Mouse (Mus musculus) testis, adult 2 months (tissue): ENCODE results near the gene Fgfr4. TPM values are rescaled to one million over a fixed set of nuclear protein-coding genes. Genes with fewer than 3 reads are reported as not detected.

ENCODE experiments used
- H3K27ac ChIP-seq: fragments of 200-500 bp; 2 replicates; pipeline ENCODE4 v1.5.1; 2012; ENCODE audit warnings: low read depth, low read length; ENCODE audit not compliant: control insufficient read depth, insufficient read depth
- H3K27me3 ChIP-seq: fragments of 200-500 bp; 2 replicates; pipeline ENCODE4 v1.6.1; 2012; ENCODE audit warnings: mild to moderate bottlenecking, low read length, moderate library complexity; ENCODE audit not compliant: control insufficient read depth, insufficient read depth
- H3K36me3 ChIP-seq: fragments of 200-500 bp; 2 replicates; pipeline ENCODE4 v1.6.1; 2012; ENCODE audit warnings: mild to moderate bottlenecking, low read length; ENCODE audit not compliant: control insufficient read depth, insufficient read depth
- H3K4me1 ChIP-seq: fragments of 200-500 bp; 2 replicates; pipeline ENCODE4 v1.6.1; 2012; ENCODE audit warnings: low read length; ENCODE audit not compliant: control insufficient read depth, insufficient read depth
- H3K4me3 ChIP-seq: fragments of 200-500 bp; 2 replicates; pipeline ENCODE4 v1.5.1; 2012; ENCODE audit warnings: low read depth, mild to moderate bottlenecking, low read length, moderate library complexity, mixed read lengths; ENCODE audit not compliant: control insufficient read depth
- CTCF ChIP-seq: fragments of 200-500 bp; IDR thresholded peaks from 2 replicates; pipeline ENCODE4 v1.5.1; 2012; ENCODE audit warnings: low read depth, mild to moderate bottlenecking, inconsistent platforms, low read length, moderate library complexity; ENCODE audit not compliant: control insufficient read depth, insufficient read depth, insufficient replicate concordance
- POLR2A ChIP-seq: fragments of 200-500 bp; IDR thresholded peaks from 2 replicates; pipeline ENCODE4 v1.6.1; 2012; ENCODE audit warnings: low read depth, mild to moderate bottlenecking, inconsistent platforms, low read length, moderate library complexity; ENCODE audit not compliant: control insufficient read depth
- polyA plus RNA-seq: library from polyadenylated mRNA; depleted of rRNA; stranded (reverse); fragments of >200 nt; gene quantifications from 2 replicates; pipeline ENCODE4 v1.2.3, GENCODE M21; 2012; rRNA removed

The Fgfr4 gene
- polyA plus RNA-seq = 2.9 and 3.0 TPM in 2 replicates

DNA sequence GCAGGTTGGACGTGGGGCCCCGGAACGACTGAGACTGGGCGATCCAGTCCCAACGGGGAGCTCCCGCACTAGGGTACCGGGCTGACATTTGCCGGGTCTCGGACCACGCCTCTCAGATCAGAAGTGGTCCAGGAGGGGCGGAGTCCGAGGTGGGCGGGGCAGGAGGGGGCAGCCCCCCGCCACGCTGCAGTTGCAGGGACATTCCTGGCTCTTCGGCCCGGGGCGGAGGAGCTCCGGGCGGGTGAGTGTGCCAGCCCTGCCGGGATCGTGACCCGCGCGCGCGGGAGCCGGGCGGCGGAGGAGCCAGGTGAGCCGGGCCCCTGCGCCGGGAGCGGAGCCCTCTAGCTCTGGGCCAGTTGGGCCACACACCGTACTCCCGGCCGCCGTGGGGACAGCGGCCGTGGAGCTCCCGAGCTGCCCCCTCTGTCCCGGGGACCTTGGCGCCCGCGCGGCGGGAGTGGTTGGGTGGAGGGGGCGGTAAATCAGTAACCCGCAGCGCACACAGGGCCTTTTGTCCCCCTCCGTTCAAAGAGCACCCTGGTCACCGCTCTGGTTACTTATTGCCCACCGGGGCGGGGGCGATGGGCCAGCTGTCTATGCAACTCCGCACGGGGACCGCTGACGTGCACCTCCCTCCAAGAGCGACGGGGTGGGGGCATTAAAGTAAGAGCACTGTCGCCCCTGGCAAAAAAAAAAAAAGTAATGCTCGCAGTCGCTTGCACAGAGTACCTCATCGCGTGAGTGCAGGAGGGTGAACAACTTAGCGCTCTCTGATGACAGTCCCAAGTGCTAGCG lies at the start of gene Fgfr4:
Fgfr4 (plus strand) TSS at position 20 of the 795 bp plus-strand sequence.
- no peak for TF ChIP-seq CTCF
- no peak for TF ChIP-seq POLR2A
- H3K27me3 ChIP-seq = no peaks in the 10 kb centered on the region
- H3K36me3 ChIP-seq = no peaks in the 10 kb centered on the region
- no peak within 1 kb of the TSS for H3K27ac ChIP-seq
- peak within 1 kb of the TSS; percentile 28 for H3K4me3 ChIP-seq
- peaks cover 10% of the 10 kb centered on the region for H3K4me1 ChIP-seq

GRCm38 (mm10) chr13:55103351-55103750 lies 49.1 kb upstream of the Fgfr4 start:
- TF ChIP-seq POLR2A (no peak), CTCF (no peak)
- H3K4me1 ChIP-seq = peaks cover 12% of the 10 kb centered on the region
- H3K36me3 ChIP-seq = peaks cover 1% of the 10 kb centered on the region; the same call in 1 of the 2 replicates
- H3K27ac ChIP-seq = no peak overlapping the region
- H3K4me3 ChIP-seq = no peak overlapping the region
- H3K27me3 ChIP-seq = no peaks in the 10 kb centered on the region

DNA sequence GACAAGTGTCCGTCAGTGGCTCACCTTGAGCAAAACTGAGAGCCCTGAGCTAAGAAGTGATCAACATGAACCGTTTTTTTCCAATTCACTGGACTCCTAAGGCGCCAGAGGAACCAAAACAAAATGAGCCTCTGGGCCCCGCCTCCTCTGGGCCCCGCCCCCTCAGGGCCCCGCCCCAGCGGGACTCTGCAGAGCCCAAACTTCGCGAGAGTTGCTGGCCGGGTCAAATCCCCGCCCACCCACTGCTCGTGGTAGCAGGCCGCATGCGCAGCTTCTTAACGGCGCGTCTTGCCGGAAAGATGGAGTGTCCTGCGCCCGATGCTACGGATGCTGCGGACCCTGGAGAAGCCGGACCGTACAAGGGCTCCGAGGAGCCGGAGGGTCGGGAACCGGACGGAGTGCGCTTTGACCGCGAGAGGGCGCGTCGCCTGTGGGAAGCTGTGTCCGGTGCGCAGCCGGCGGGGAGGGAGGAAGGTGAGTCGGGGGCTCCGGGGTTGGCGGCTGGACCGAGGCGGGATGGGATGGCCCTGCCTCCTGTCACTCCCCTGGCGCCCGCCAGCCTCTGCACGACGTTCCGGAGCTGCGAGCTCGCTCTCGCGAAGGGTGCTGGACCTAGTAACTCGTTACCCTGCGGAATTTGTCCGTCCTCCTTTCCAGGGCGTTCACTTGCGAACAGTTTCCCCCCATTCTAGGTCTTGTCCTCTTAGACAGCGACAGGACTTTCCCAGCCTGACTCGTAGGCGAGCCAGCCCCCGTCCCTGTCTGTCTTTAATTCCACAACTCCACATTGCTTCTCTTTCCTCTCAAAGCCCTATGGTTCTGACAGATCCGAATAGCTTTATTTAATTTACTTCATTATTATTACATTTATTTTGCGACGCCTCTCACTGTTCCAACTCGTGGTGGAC lies 47.1 kb upstream of the Fgfr4 start, which contains the start of gene Zfp346:
Zfp346 (plus strand) TSS at position 267 of the 908 bp plus-strand sequence.
- Histone ChIP-seq H3K27ac (peak within 1 kb of the TSS; percentile 85), H3K27me3 (no peaks in the 10 kb centered on the region), H3K36me3 (peaks cover 1% of the 10 kb centered on the region; the same call in 1 of the 2 replicates), H3K4me3 (peak within 1 kb of the TSS; percentile 89), H3K4me1 (peaks cover 5% of the 10 kb centered on the region)
- 0 out of 2 replicates have a peak, but pooled peaks have one; percentile 3 for TF ChIP-seq CTCF
- TF ChIP-seq POLR2A = peak; percentile 99

DNA sequence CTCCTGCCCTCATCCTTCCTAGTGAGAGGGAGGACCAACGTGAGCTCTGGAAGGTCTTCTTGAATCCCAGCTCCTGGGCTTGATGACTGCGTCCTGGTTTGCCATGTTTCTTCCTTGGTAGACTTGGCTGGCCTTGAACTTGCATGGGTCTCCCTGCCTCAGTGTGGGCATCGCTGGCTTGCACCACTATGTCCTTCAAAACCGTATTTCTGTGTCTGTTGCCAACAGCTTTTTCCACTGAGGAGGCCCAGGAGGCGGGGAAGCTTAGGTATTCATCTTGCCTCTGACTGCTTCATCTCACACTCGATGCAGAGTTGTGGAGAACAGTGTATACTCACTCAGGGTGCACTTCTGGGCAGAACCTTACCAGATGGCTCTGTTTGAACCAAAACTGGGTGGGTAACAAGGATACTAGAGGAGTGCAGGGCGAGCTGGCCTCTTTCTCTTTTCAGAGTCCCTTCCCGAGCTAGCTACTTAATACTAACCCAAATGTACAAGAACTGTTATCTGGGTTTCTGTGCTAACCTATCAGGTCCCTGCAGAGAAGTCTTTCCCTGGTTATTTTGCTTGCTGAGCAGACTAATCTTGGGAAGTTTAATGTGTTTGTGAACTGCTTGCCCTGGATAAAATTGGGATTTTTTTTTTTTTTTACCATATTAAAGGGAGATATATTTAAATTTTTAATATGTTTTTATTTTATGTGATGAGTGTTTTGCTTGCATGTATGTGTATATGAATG lies 46.3 kb upstream of the Fgfr4 start:
- Histone ChIP-seq H3K4me1 (peaks cover 5% of the 10 kb centered on the region), H3K27ac (peak overlapping the region; percentile 85), H3K27me3 (no peaks in the 10 kb centered on the region), H3K36me3 (peaks cover 1% of the 10 kb centered on the region; the same call in 1 of the 2 replicates), H3K4me3 (peak overlapping the region; percentile 89)
- TF ChIP-seq POLR2A (no peak), CTCF (no peak)

GRCm38 (mm10) chr13:55107116-55107515 lies 45.3 kb upstream of the Fgfr4 start:
- H3K4me1 ChIP-seq = peaks cover 5% of the 10 kb centered on the region
- H3K27me3 ChIP-seq = no peaks in the 10 kb centered on the region
- no peak overlapping the region for H3K4me3 ChIP-seq
- peaks cover 1% of the 10 kb centered on the region; the same call in 1 of the 2 replicates for H3K36me3 ChIP-seq
- H3K27ac ChIP-seq = peak overlapping the region; percentile 23; the same call in 1 of the 2 replicates
- TF ChIP-seq CTCF (no peak), POLR2A (no peak)

GRCm38 (mm10) chr13:55107694-55108093 lies 44.7 kb upstream of the Fgfr4 start:
- peaks cover 1% of the 10 kb centered on the region; the same call in 1 of the 2 replicates for H3K36me3 ChIP-seq
- peaks cover 5% of the 10 kb centered on the region for H3K4me1 ChIP-seq
- no peak overlapping the region for H3K4me3 ChIP-seq
- no peak for TF ChIP-seq POLR2A
- no peaks in the 10 kb centered on the region for H3K27me3 ChIP-seq
- H3K27ac ChIP-seq = peak overlapping the region; percentile 23; the same call in 1 of the 2 replicates

DNA sequence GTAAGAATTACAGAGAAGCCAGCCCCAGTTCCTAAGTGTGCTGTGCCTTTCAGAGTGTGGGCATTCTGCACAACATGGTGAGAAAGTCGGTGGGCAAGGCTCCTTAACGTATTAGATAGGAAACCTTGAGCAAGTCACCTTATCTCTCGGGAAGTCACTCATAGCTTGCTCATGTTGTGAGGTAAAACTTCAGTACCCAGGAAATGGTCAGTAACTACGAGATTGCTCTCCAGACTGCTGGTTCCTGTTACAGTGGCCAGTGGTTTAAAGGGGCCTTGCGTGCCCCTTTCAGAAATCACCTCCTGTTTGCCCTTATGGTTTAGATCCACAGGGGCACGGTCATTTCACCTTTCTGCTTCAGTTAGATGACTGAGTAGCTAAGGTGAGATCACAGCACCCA lies 38.1 kb upstream of the Fgfr4 start:
- no peak for TF ChIP-seq CTCF
- TF ChIP-seq POLR2A = no peak
- Histone ChIP-seq H3K27ac (no peak overlapping the region), H3K4me1 (no peaks in the 10 kb centered on the region), H3K4me3 (no peak overlapping the region), H3K27me3 (no peaks in the 10 kb centered on the region), H3K36me3 (peaks cover 9% of the 10 kb centered on the region)
